Mouse (Mus musculus): ENCODE results near the gene Gtf2f2. TPM values are rescaled to one million over a fixed set of nuclear protein-coding genes. Genes with fewer than 3 reads are reported as not detected.

Gene Gtf2f2
- polyA plus RNA-seq, 1 experiment from 2014 or later: 29.5 TPM

GRCm38 (mm10) chr14:75904972-75905371 lies 105.7 kb downstream of the Gtf2f2 start:
- no peak overlapping the region for H3K9ac ChIP-seq (ENCODE audit: low read length)
- H3K9me3 ChIP-seq (ENCODE audit: control insufficient read depth, low read length): no peaks in the 10 kb centered on the region; the same call in 1 of the 2 replicates
- no peak overlapping the region for H3K27ac ChIP-seq (ENCODE audit: low read length)
- H3K4me2 ChIP-seq (ENCODE audit: low read depth, low read length): no peak overlapping the region
- no peak for ATAC-seq (ENCODE audit: low read depth)
- 92% methylated on average over 3 of the region's 3 CpGs for WGBS
- H3K27me3 ChIP-seq (ENCODE audit: control insufficient read depth, insufficient read depth, low read depth, low read length): no peaks in the 10 kb centered on the region
- no peak overlapping the region for H3K4me3 ChIP-seq (ENCODE audit: low read length)
- no peaks in the 10 kb centered on the region for H3K4me1 ChIP-seq (replicated peaks; ENCODE audit: control insufficient read depth, insufficient read depth, low read length)
- H3K36me3 ChIP-seq (ENCODE audit: control insufficient read depth, insufficient read depth, low read length): peaks cover 10% of the 10 kb centered on the region

DNA sequence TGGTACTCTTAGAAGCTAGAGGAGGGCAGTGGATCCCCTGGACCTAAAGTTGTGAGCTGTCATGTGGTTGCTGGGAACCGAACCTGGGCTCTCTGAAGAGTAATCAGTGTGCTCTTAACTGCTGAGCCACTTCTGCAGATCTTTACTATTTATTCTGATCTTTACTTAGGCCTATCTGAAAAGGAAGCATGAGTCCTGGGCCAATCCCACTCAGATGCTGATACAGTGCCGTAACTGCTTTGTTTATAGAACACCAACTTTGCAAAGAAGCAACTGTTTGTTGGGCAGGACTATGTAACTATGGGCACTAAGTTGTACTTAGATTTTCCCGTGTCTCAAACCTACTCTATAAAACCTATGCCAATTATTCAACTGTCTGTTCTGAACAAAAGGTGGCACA lies 107.5 kb downstream of the Gtf2f2 start:
- H3K36me3 ChIP-seq (ENCODE audit: control insufficient read depth, insufficient read depth, low read length): peaks cover 10% of the 10 kb centered on the region
- H3K27ac ChIP-seq (ENCODE audit: low read length): no peak overlapping the region
- H3K9ac ChIP-seq (ENCODE audit: low read length): no peak overlapping the region
- H3K9me3 ChIP-seq (ENCODE audit: control insufficient read depth, low read length): no peaks in the 10 kb centered on the region; the same call in 1 of the 2 replicates
- H3K4me1 ChIP-seq (replicated peaks; ENCODE audit: control insufficient read depth, insufficient read depth, low read length): no peaks in the 10 kb centered on the region
- no peak overlapping the region for H3K4me3 ChIP-seq (ENCODE audit: low read length)
- H3K4me2 ChIP-seq (ENCODE audit: low read depth, low read length): no peak overlapping the region
- ATAC-seq (ENCODE audit: low read depth): no peak
- 86% methylated on average over 3 of the region's 3 CpGs for WGBS
- no peaks in the 10 kb centered on the region for H3K27me3 ChIP-seq (ENCODE audit: control insufficient read depth, insufficient read depth, low read depth, low read length)

- Histone ChIP-seq H3K4me2 (ENCODE audit: low read depth, low read length) (no peak overlapping the region), H3K4me1 (replicated peaks; ENCODE audit: control insufficient read depth, insufficient read depth, low read length) (no peaks in the 10 kb centered on the region), H3K4me3 (ENCODE audit: low read length) (no peak overlapping the region), H3K27me3 (ENCODE audit: control insufficient read depth, insufficient read depth, low read depth, low read length) (no peaks in the 10 kb centered on the region), H3K27ac (ENCODE audit: low read length) (no peak overlapping the region), H3K9ac (ENCODE audit: low read length) (no peak overlapping the region), H3K9me3 (ENCODE audit: control insufficient read depth, low read length) (no peaks in the 10 kb centered on the region; the same call in 1 of the 2 replicates), H3K36me3 (ENCODE audit: control insufficient read depth, insufficient read depth, low read length) (peaks cover 12% of the 10 kb centered on the region)
- 82% methylated on average over 2 of the region's 2 CpGs for WGBS
- ATAC-seq (ENCODE audit: low read depth): no peak
Measured at GRCm38 (mm10) chr14:75902013-75902412, 108.7 kb downstream of the Gtf2f2 start.

DNA sequence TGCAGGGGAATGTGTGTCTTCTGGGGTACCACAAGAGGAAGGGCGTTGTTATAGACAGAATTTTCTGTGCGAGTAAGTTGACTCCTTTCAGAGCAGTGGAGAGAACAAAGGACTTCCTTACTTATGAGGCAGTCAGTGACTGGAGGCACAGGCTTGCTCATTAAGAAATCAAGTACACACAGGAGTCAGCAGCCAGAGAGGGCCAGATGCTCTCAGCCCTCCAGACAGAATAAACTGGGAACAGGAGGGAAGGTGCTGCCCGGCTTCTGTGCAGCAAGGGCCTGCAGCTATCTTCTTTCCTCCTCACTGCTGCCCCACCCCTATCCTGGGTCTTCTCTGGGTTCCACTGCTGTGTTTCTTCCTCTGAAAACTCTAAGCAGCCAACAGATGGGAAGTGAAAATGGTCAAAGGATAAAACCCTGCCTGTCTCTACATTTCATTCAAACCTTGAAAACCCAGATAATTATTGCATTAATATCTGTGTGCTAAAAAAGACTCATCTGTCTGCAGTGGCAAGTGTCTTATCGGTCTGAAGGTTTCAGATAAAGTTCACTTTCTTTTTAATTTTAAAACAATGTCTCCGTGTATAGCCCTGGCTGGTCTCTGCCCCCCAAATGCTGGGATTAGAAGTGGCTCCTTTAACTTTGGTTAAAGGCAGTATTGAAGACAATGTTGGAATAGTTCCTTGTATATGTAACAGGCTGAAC lies 109.7 kb downstream of the Gtf2f2 start:
- H3K4me1 ChIP-seq (replicated peaks; ENCODE audit: control insufficient read depth, insufficient read depth, low read length): no peaks in the 10 kb centered on the region
- H3K27me3 ChIP-seq (ENCODE audit: control insufficient read depth, insufficient read depth, low read depth, low read length): no peaks in the 10 kb centered on the region
- no peak overlapping the region for H3K9ac ChIP-seq (ENCODE audit: low read length)
- 67% methylated on average over 5 of the region's 5 CpGs for WGBS
- H3K9me3 ChIP-seq (ENCODE audit: control insufficient read depth, low read length): no peaks in the 10 kb centered on the region; the same call in 1 of the 2 replicates
- H3K4me2 ChIP-seq (ENCODE audit: low read depth, low read length): no peak overlapping the region
- peaks cover 12% of the 10 kb centered on the region; the same call in 1 of the 2 replicates for H3K36me3 ChIP-seq (ENCODE audit: control insufficient read depth, insufficient read depth, low read length)
- no peak for ATAC-seq (ENCODE audit: low read depth)
- no peak overlapping the region for H3K4me3 ChIP-seq (ENCODE audit: low read length)
- no peak overlapping the region for H3K27ac ChIP-seq (ENCODE audit: low read length)

DNA sequence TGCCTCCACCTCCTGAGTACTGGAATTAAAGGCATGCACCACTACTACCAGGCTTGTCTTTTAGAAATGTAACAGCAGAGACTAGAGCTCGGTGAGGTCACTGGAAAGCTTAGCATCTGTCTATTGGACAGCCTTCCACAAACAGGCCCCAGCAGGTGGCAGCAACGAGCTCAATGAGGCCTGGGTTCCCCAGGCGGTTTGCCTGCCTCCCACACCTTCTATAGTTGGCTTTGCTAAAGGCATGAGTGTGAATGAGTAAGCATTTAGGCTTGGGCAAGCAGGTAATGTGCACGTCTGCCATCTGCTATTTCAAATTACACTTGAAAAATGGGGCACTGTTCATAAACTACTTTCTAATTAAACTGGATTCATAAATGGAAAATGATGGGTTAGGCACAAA lies 111.1 kb downstream of the Gtf2f2 start:
- peaks cover 9% of the 10 kb centered on the region; the same call in 1 of the 2 replicates for H3K36me3 ChIP-seq (ENCODE audit: control insufficient read depth, insufficient read depth, low read length)
- H3K4me2 ChIP-seq (ENCODE audit: low read depth, low read length): no peak overlapping the region
- ATAC-seq (ENCODE audit: low read depth): peak; percentile 45; the same call in 1 of the 2 replicates
- no peaks in the 10 kb centered on the region for H3K27me3 ChIP-seq (ENCODE audit: control insufficient read depth, insufficient read depth, low read depth, low read length)
- H3K27ac ChIP-seq (ENCODE audit: low read length): no peak overlapping the region
- H3K9ac ChIP-seq (ENCODE audit: low read length): no peak overlapping the region
- H3K4me1 ChIP-seq (replicated peaks; ENCODE audit: control insufficient read depth, insufficient read depth, low read length): no peaks in the 10 kb centered on the region
- 21% methylated on average over 4 of the region's 4 CpGs for WGBS
- no peaks in the 10 kb centered on the region; the same call in 1 of the 2 replicates for H3K9me3 ChIP-seq (ENCODE audit: control insufficient read depth, low read length)
- H3K4me3 ChIP-seq (ENCODE audit: low read length): no peak overlapping the region

DNA sequence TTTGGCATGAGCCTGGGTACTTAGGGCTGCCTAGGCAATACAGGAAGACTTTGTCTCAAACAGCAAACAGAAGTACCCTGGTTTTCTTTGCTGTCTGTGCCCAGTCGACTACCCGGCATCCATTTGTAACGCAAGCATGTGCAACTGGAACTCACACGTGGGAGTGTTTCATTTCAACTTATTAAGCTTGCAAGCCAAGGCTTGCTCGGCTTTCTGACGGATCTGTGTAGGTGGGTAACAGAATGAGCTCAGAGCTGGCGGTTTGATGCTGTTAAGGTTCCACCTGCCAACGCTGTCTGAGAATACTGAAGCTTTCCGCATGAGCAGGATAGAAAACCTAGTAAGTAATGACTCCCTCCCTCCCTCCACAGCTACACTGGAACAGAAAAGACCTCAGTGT lies 118.5 kb downstream of the Gtf2f2 start:
- H3K4me2 ChIP-seq (ENCODE audit: low read depth, low read length): no peak overlapping the region
- H3K27me3 ChIP-seq (ENCODE audit: control insufficient read depth, insufficient read depth, low read depth, low read length): no peaks in the 10 kb centered on the region
- H3K4me1 ChIP-seq (replicated peaks; ENCODE audit: control insufficient read depth, insufficient read depth, low read length): no peaks in the 10 kb centered on the region
- ATAC-seq (ENCODE audit: low read depth): no peak
- H3K9me3 ChIP-seq (ENCODE audit: control insufficient read depth, low read length): no peaks in the 10 kb centered on the region
- 88% methylated on average over 9 of the region's 9 CpGs for WGBS
- no peak overlapping the region for H3K27ac ChIP-seq (ENCODE audit: low read length)
- no peak overlapping the region for H3K9ac ChIP-seq (ENCODE audit: low read length)
- no peak overlapping the region for H3K4me3 ChIP-seq (ENCODE audit: low read length)
- H3K36me3 ChIP-seq (ENCODE audit: control insufficient read depth, insufficient read depth, low read length): peaks cover 5% of the 10 kb centered on the region; the same call in 1 of the 2 replicates

DNA sequence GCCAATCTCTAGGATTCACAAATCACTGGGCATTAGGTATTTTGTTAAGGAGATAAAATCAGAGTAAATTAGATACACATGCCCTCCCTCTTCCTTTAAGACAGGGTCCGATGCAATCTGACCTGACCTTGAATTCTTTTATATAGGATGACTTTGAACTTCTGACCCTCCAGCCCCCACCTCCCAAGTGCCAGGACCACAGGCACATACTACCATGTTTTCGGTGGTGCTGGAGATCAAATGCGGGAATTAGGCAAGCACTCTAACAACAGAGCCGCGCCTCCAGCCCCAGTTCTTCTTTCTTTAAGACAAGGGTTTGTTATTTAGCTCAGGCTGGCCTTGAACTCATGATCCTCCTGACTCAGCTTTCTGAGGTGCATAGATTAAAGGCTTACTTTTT lies 126.8 kb downstream of the Gtf2f2 start:
- Histone ChIP-seq H3K4me3 (ENCODE audit: low read length) (no peak overlapping the region), H3K36me3 (ENCODE audit: control insufficient read depth, insufficient read depth, low read length) (no peaks in the 10 kb centered on the region), H3K27me3 (ENCODE audit: control insufficient read depth, insufficient read depth, low read depth, low read length) (no peaks in the 10 kb centered on the region), H3K4me1 (replicated peaks; ENCODE audit: control insufficient read depth, insufficient read depth, low read length) (no peaks in the 10 kb centered on the region), H3K27ac (ENCODE audit: low read length) (no peak overlapping the region), H3K9ac (ENCODE audit: low read length) (no peak overlapping the region), H3K4me2 (ENCODE audit: low read depth, low read length) (no peak overlapping the region), H3K9me3 (ENCODE audit: control insufficient read depth, low read length) (no peaks in the 10 kb centered on the region)
- 73% methylated on average over 5 of the region's 5 CpGs for WGBS
- no peak for ATAC-seq (ENCODE audit: low read depth)

DNA sequence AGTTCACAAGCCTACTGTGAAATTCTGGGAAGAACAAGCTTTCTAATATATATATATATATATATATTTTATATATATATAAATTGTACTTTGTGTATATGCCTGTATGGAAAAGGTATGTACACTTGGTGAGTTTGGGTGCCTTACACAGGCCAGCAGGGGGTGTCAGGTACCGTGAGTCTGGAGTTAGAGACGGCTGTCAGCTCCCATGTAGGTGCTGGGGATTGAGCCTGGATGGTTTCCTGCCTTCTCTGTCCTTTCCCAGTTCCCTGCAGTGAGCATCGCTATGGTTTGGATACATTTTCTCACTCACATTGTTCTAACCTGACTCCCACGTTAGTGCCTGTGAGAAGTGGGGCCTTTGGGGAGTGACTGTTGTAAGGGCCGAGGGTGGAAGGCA lies 127.3 kb downstream of the Gtf2f2 start:
- no peaks in the 10 kb centered on the region for H3K9me3 ChIP-seq (ENCODE audit: control insufficient read depth, low read length)
- ATAC-seq (ENCODE audit: low read depth): no peak
- H3K27ac ChIP-seq (ENCODE audit: low read length): no peak overlapping the region
- no peaks in the 10 kb centered on the region for H3K27me3 ChIP-seq (ENCODE audit: control insufficient read depth, insufficient read depth, low read depth, low read length)
- no peaks in the 10 kb centered on the region for H3K36me3 ChIP-seq (ENCODE audit: control insufficient read depth, insufficient read depth, low read length)
- H3K9ac ChIP-seq (ENCODE audit: low read length): no peak overlapping the region
- no peak overlapping the region for H3K4me3 ChIP-seq (ENCODE audit: low read length)
- no peak overlapping the region for H3K4me2 ChIP-seq (ENCODE audit: low read depth, low read length)
- H3K4me1 ChIP-seq (replicated peaks; ENCODE audit: control insufficient read depth, insufficient read depth, low read length): no peaks in the 10 kb centered on the region
- 63% methylated on average over 5 of the region's 5 CpGs for WGBS

- Histone ChIP-seq H3K4me2 (ENCODE audit: low read depth, low read length) (no peak overlapping the region), H3K9ac (ENCODE audit: low read length) (no peak overlapping the region), H3K27ac (ENCODE audit: low read length) (no peak overlapping the region), H3K4me1 (replicated peaks; ENCODE audit: control insufficient read depth, insufficient read depth, low read length) (no peaks in the 10 kb centered on the region), H3K9me3 (ENCODE audit: control insufficient read depth, low read length) (no peaks in the 10 kb centered on the region), H3K4me3 (ENCODE audit: low read length) (no peak overlapping the region), H3K36me3 (ENCODE audit: control insufficient read depth, insufficient read depth, low read length) (no peaks in the 10 kb centered on the region), H3K27me3 (ENCODE audit: control insufficient read depth, insufficient read depth, low read depth, low read length) (no peaks in the 10 kb centered on the region)
- no peak for ATAC-seq (ENCODE audit: low read depth)
- WGBS: 45% methylated on average over 4 of the region's 4 CpGs
Measured at GRCm38 (mm10) chr14:75881856-75882255, 128.8 kb downstream of the Gtf2f2 start.
